1 mouse cellular context compared by ENCODE assay signal in the genomic region with DNA sequence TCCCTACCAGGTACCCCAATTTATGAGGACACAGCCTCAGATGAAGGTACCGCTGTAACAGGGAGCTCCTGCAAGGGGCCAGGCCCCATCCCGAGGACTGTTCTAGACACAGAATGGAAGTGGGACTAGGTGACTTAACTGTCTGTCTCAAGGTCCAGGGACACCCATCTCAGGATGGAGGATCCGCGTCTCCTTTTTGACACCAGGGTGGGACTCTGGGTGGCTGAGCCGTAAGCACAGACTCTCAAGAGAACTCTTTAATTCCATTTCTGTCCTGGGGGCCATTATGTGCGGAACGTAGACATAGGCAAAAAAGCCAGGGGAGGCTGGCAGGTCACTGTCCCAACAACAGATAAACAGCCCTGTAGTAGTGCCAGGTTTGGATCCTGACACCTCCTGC.
TF ChIP-seq lines count a peak whose summit lies in the region.

No protein-coding gene starts in this region.

TF ChIP-seq in MEL, 35 proteins besides CTCF, POLR2A, EP300 and RAD21 (continued from another document):
- TF ChIP-seq KAT2A (conservative IDR thresholded peaks at IDR 0.05; ENCODE audit: low read depth, low read length) = no peak
